Mouse (Mus musculus) lung, adult 2 months (tissue): ENCODE results near the gene Abcf1.

Source experiments
- CTCF ChIP-seq: fragments of 200-500 bp; IDR thresholded peaks from 2 replicates; pipeline ENCODE4 v1.5.1; 2011; ENCODE audit warnings: mild to moderate bottlenecking, low read length, control low read depth; ENCODE audit not compliant: insufficient read depth
- POLR2A ChIP-seq: fragments of 200-500 bp; IDR thresholded peaks from 2 replicates; pipeline ENCODE4 v1.6.1; 2011; ENCODE audit warnings: low read depth, mild to moderate bottlenecking, control low read depth, low read length, borderline replicate concordance; ENCODE audit errors: extremely low read depth

DNA sequence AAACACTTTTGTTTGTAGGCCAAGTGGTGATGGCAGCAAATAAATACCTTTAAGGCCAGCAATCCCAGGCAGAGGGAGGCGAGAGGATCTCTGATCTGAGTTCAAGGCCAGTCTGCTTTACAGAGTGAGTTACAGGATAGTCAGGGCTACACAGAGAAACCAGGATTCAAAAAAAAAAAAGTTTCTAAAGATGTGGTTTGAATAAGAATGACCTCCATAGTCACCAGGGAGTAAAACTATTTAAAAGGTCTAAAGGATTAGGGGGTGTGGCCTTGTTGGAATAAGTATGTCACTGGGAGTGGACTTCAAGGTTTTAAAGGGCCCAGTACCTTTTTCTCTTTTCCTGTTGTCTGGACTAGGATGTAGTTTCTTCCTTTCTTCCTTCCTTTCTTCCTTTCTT, 29.6 kb downstream of the Abcf1 start:
- TF ChIP-seq POLR2A (no peak), CTCF (no peak)
